Mouse (Mus musculus) C2C12 (cell line): Measurements from ENCODE around the gene Rpl10-ps3.

ENCODE experiments used
- CTCF ChIP-seq: IDR thresholded peaks from one replicate; pipeline ENCODE4 v1.5.1; 2011; ENCODE audit not compliant: control insufficient read depth, insufficient read depth, insufficient read length
- MAX ChIP-seq: IDR thresholded peaks from one replicate; pipeline ENCODE4 v1.6.1; 2011; ENCODE audit warnings: mild to moderate bottlenecking, control low read depth

DNA sequence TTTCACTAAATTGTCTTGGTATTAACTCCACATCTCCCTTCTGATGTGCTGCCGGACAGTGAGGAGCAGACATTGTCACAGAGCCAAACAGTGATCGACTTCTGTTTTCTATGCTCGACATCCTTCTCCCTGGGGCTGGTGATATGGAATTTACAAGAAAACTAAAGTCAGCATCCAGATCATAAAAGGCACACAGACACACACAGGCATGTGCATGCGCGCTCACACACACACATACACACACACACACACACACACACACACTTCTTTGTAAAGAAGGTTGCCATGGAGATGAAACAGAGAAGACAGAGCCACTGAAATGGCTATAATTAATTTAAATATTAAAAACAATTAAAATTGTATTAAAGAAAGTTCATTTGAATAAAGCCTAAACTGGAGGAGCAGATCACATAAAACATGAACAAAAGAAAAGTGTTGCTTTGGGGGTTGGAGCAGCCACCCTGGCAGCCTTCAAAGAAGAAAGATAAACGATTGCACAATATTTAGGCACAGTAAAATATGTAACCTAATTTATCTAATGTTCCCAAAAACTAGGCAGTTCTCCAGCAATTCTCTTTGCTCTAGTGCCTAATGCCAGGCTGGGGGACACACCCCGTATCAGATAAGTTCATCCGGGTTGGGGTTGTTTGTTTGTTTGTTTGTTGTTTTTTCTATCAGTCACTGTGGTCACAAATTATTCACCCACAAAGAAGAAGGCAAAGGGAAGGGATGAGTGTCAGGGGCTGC, 24.0 kb upstream of the Rpl10-ps3 start:
- TF ChIP-seq CTCF = no peak
- TF ChIP-seq MAX = no peak
